Mouse (Mus musculus): ENCODE measurements around the gene Slc48a1. TPM values are rescaled to one million over a fixed set of nuclear protein-coding genes. Genes with fewer than 3 reads are reported as not detected.

Slc48a1 gene
- total RNA-seq, 1 experiment from 2014 or later, result 68.9 TPM

- ATAC-seq (replicated peaks in 1 of 2; ENCODE audit: insufficient read depth in 1 of 2, low FRiP score in 2 of 2, low TSS enrichment in 1 of 2, low read depth in 1 of 2, poor library complexity in 2 of 2, severe bottlenecking in 2 of 2), result no peak
These were observed 10.5 kb downstream of the Slc48a1 start for GRCm38 (mm10) chr15:97788821-97789220.

GRCm38 (mm10) chr15:97789761-97790505 lies 11.6 kb downstream of the Slc48a1 start:
- ATAC-seq (replicated peaks in 1 of 2; ENCODE audit: insufficient read depth in 1 of 2, low FRiP score in 2 of 2, low TSS enrichment in 1 of 2, low read depth in 1 of 2, poor library complexity in 2 of 2, severe bottlenecking in 2 of 2), result no peak; a peak in 1 of 4 replicates

GRCm38 (mm10) chr15:97791126-97791700 lies 12.9 kb downstream of the Slc48a1 start:
- ATAC-seq (replicated peaks in 1 of 2; ENCODE audit: insufficient read depth in 1 of 2, low FRiP score in 2 of 2, low TSS enrichment in 1 of 2, low read depth in 1 of 2, poor library complexity in 2 of 2, severe bottlenecking in 2 of 2), result no peak

- ATAC-seq (replicated peaks in 1 of 2; ENCODE audit: insufficient read depth in 1 of 2, low FRiP score in 2 of 2, low TSS enrichment in 1 of 2, low read depth in 1 of 2, poor library complexity in 2 of 2, severe bottlenecking in 2 of 2), result no peak
These were observed 15.2 kb downstream of the Slc48a1 start for GRCm38 (mm10) chr15:97793386-97794153.

- no peak for ATAC-seq (replicated peaks in 1 of 2; ENCODE audit: insufficient read depth in 1 of 2, low FRiP score in 2 of 2, low TSS enrichment in 1 of 2, low read depth in 1 of 2, poor library complexity in 2 of 2, severe bottlenecking in 2 of 2)
These were observed 15.9 kb downstream of the Slc48a1 start for GRCm38 (mm10) chr15:97794268-97794667.

- no peak for ATAC-seq (replicated peaks in 1 of 2; ENCODE audit: insufficient read depth in 1 of 2, low FRiP score in 2 of 2, low TSS enrichment in 1 of 2, low read depth in 1 of 2, poor library complexity in 2 of 2, severe bottlenecking in 2 of 2)
These were observed 17.4 kb downstream of the Slc48a1 start for GRCm38 (mm10) chr15:97795559-97796235.

- ATAC-seq (replicated peaks in 1 of 2; ENCODE audit: insufficient read depth in 1 of 2, low FRiP score in 2 of 2, low TSS enrichment in 1 of 2, low read depth in 1 of 2, poor library complexity in 2 of 2, severe bottlenecking in 2 of 2), result no peak
These were observed 18.5 kb downstream of the Slc48a1 start for GRCm38 (mm10) chr15:97796674-97797310.

GRCm38 (mm10) chr15:97798134-97798533 lies 19.8 kb downstream of the Slc48a1 start:
- ATAC-seq (replicated peaks in 1 of 2; ENCODE audit: insufficient read depth in 1 of 2, low FRiP score in 2 of 2, low TSS enrichment in 1 of 2, low read depth in 1 of 2, poor library complexity in 2 of 2, severe bottlenecking in 2 of 2), result no peak

- no peak for ATAC-seq (replicated peaks in 1 of 2; ENCODE audit: insufficient read depth in 1 of 2, low FRiP score in 2 of 2, low TSS enrichment in 1 of 2, low read depth in 1 of 2, poor library complexity in 2 of 2, severe bottlenecking in 2 of 2)
These were observed 21.1 kb downstream of the Slc48a1 start for GRCm38 (mm10) chr15:97799446-97799845.

GRCm38 (mm10) chr15:97800853-97801252 lies 22.5 kb downstream of the Slc48a1 start:
- ATAC-seq (replicated peaks in 1 of 2; ENCODE audit: insufficient read depth in 1 of 2, low FRiP score in 2 of 2, low TSS enrichment in 1 of 2, low read depth in 1 of 2, poor library complexity in 2 of 2, severe bottlenecking in 2 of 2), result no peak

GRCm38 (mm10) chr15:97801811-97802210 lies 23.5 kb downstream of the Slc48a1 start:
- ATAC-seq (replicated peaks in 1 of 2; ENCODE audit: insufficient read depth in 1 of 2, low FRiP score in 2 of 2, low TSS enrichment in 1 of 2, low read depth in 1 of 2, poor library complexity in 2 of 2, severe bottlenecking in 2 of 2), result no peak

- ATAC-seq (replicated peaks in 1 of 2; ENCODE audit: insufficient read depth in 1 of 2, low FRiP score in 2 of 2, low TSS enrichment in 1 of 2, low read depth in 1 of 2, poor library complexity in 2 of 2, severe bottlenecking in 2 of 2), result no peak
These were observed 24.3 kb downstream of the Slc48a1 start for GRCm38 (mm10) chr15:97802575-97802974.

GRCm38 (mm10) chr15:97807867-97808266 lies 29.5 kb downstream of the Slc48a1 start:
- no peak for ATAC-seq (replicated peaks in 1 of 2; ENCODE audit: insufficient read depth in 1 of 2, low FRiP score in 2 of 2, low TSS enrichment in 1 of 2, low read depth in 1 of 2, poor library complexity in 2 of 2, severe bottlenecking in 2 of 2)

- ATAC-seq (replicated peaks in 1 of 2; ENCODE audit: insufficient read depth in 1 of 2, low FRiP score in 2 of 2, low TSS enrichment in 1 of 2, low read depth in 1 of 2, poor library complexity in 2 of 2, severe bottlenecking in 2 of 2), result no peak
These were observed 30.2 kb downstream of the Slc48a1 start for GRCm38 (mm10) chr15:97808532-97808931.

- ATAC-seq (replicated peaks in 1 of 2; ENCODE audit: insufficient read depth in 1 of 2, low FRiP score in 2 of 2, low TSS enrichment in 1 of 2, low read depth in 1 of 2, poor library complexity in 2 of 2, severe bottlenecking in 2 of 2), result no peak
These were observed 30.9 kb downstream of the Slc48a1 start for GRCm38 (mm10) chr15:97809206-97809605.

GRCm38 (mm10) chr15:97809942-97810341 lies 31.6 kb downstream of the Slc48a1 start:
- no peak for ATAC-seq (replicated peaks in 1 of 2; ENCODE audit: insufficient read depth in 1 of 2, low FRiP score in 2 of 2, low TSS enrichment in 1 of 2, low read depth in 1 of 2, poor library complexity in 2 of 2, severe bottlenecking in 2 of 2)

GRCm38 (mm10) chr15:97810399-97810798 lies 32.1 kb downstream of the Slc48a1 start:
- ATAC-seq (replicated peaks in 1 of 2; ENCODE audit: insufficient read depth in 1 of 2, low FRiP score in 2 of 2, low TSS enrichment in 1 of 2, low read depth in 1 of 2, poor library complexity in 2 of 2, severe bottlenecking in 2 of 2), result no peak

All from hematopoietic stem cell, adult 5-6 weeks (primary cell).